Mouse (Mus musculus) activated CD4-positive, CD25-positive, alpha-beta regulatory T cell, adult 4 months (primary cell): Measurements from ENCODE around the gene Wdr91. TPM values are rescaled to one million over a fixed set of nuclear protein-coding genes. Genes with fewer than 3 reads are reported as not detected.

Experiments
- ATAC-seq: one replicate; pipeline ENCODE4 v1.8.0; 2017
- polyA plus RNA-seq, 2 experiments: library from polyadenylated mRNA; unstranded; fragments of 100-300 nt; shearing (Covaris generic); gene quantifications; one replicate each; pipeline ENCODE4 v1.2.1; 2017

The Wdr91 gene
- polyA plus RNA-seq, 2 experiments from 2014 or later, result 17.8 to 22.1 TPM

GRCm38 (mm10) chr6:34914462-34914861 lies 3.8 kb upstream of the Wdr91 start:
- ATAC-seq, result no peak

- ATAC-seq, result no peak
Observed at GRCm38 (mm10) chr6:34913341-34914040, 2.8 kb upstream of the Wdr91 start.

GRCm38 (mm10) chr6:34909631-34910345 lies 888 bp downstream of the Wdr91 start:
- no peak for ATAC-seq

GRCm38 (mm10) chr6:34907696-34908260 lies 2.9 kb downstream of the Wdr91 start:
- no peak for ATAC-seq

- ATAC-seq, result no peak
Observed at GRCm38 (mm10) chr6:34907121-34907614, 3.5 kb downstream of the Wdr91 start.

GRCm38 (mm10) chr6:34906661-34907060 lies 4.0 kb downstream of the Wdr91 start:
- ATAC-seq, result no peak

GRCm38 (mm10) chr6:34906125-34906524 lies 4.6 kb downstream of the Wdr91 start:
- ATAC-seq, result no peak

- ATAC-seq, result no peak
Observed at GRCm38 (mm10) chr6:34904361-34904760, 6.3 kb downstream of the Wdr91 start.

GRCm38 (mm10) chr6:34903851-34904250 lies 6.8 kb downstream of the Wdr91 start:
- ATAC-seq, result no peak

- ATAC-seq, result no peak
Observed at GRCm38 (mm10) chr6:34903441-34903840, 7.2 kb downstream of the Wdr91 start.

GRCm38 (mm10) chr6:34902578-34902977 lies 8.1 kb downstream of the Wdr91 start:
- no peak for ATAC-seq

- ATAC-seq, result peak; percentile 70
Observed at GRCm38 (mm10) chr6:34901911-34902444, 8.7 kb downstream of the Wdr91 start.

- ATAC-seq, result no peak
Observed at GRCm38 (mm10) chr6:34900990-34901389, 9.7 kb downstream of the Wdr91 start.

GRCm38 (mm10) chr6:34899127-34899526 lies 11.5 kb downstream of the Wdr91 start:
- no peak for ATAC-seq

GRCm38 (mm10) chr6:34896168-34896780 lies 14.4 kb downstream of the Wdr91 start:
- ATAC-seq, result no peak

- no peak for ATAC-seq
Observed at GRCm38 (mm10) chr6:34895569-34895968, 15.1 kb downstream of the Wdr91 start.

GRCm38 (mm10) chr6:34889185-34889584 lies 21.5 kb downstream of the Wdr91 start:
- no peak for ATAC-seq

- ATAC-seq, result no peak
Observed at GRCm38 (mm10) chr6:34887131-34887850, 23.4 kb downstream of the Wdr91 start.

- no peak for ATAC-seq
Observed at GRCm38 (mm10) chr6:34884724-34885123, 26.0 kb downstream of the Wdr91 start.

- no peak for ATAC-seq
Observed at GRCm38 (mm10) chr6:34879911-34880475, 30.7 kb downstream of the Wdr91 start.

GRCm38 (mm10) chr6:34879101-34879740 lies 31.5 kb downstream of the Wdr91 start:
- ATAC-seq, result no peak
